Comparison of ENCODE assay signal across 10 mouse cellular contexts in the genomic region with DNA sequence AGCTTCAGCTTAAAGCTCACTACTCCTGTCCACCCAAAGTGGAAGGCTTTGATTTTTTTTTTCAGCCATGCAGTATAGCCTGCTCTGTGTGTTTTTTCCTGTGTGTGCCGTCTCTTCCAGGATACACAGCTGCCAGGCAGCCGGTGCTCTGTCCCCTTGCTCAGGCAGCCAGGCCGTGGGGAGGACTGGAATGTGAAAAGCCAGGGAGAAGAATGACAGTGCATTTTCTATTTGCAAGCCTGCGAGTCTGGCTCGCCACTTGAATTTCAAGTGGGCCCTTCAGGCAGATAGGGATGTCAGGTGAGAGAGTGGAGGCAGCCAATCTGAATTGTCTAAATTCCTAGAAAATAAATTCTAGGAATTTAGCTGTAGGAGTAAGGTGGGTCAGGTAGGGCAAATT. TPM values are rescaled to one million over a fixed set of nuclear protein-coding genes. Genes with fewer than 3 reads are reported as not detected.
DNase-seq lines count a peak whose midpoint lies in the region; ATAC-seq and TF ChIP-seq lines count a peak whose summit lies in the region.
"Had no signal": no experiment of that assay in that cellular context is flagged by ENCODE, and none has a peak within 500 bp of the region (broad histone marks: within the 10 kb centered on the region; RNA-seq: fewer than 3 reads in every experiment).

No protein-coding gene starts in this region.

- in situ Hi-C loops in ES-E14 (cut with MboI; ENCODE audit: low sequenced_read_pairs in 2 of 2, unreplicated experiment in 2 of 2): no loop called here

- WGBS in heart, embryonic 12.5 days: 7% methylated on average over 5 of the region's 5 CpGs

- no peaks in the 10 kb centered on the region for H3K9me3 ChIP-seq in ES-E14 (ENCODE audit: control insufficient read depth, insufficient read depth, low read depth, low read length)
- H3K9me3 ChIP-seq in heart, embryonic 12.5 days (replicated peaks): no peaks in the 10 kb centered on the region
- H3K9me3 ChIP-seq: limb, embryonic 13.5 days; stomach, embryonic 15.5 days had no signal

- no peak overlapping the region for H3K9ac ChIP-seq in ES-E14 (ENCODE audit: insufficient read depth, low read depth, low read length, poor library complexity, severe bottlenecking)
- no peak overlapping the region for H3K9ac ChIP-seq in heart, embryonic 12.5 days
- H3K9ac ChIP-seq: limb, embryonic 13.5 days; stomach, embryonic 15.5 days had no signal

- 0 out of 2 replicates have a peak overlapping the region, but pooled peaks have one; percentile 27 for H3K4me2 ChIP-seq in heart, embryonic 12.5 days
- H3K4me2 ChIP-seq: limb, embryonic 13.5 days; stomach, embryonic 15.5 days had no signal

- DNase-seq in cerebellum, adult 11-12 months: peak; percentile 4
- DNase-seq in cerebellum, adult 18-20 months: no peak
- DNase-seq in ES-E14 (ENCODE audit: low read depth, low spot score) (no peak), adipocyte (ENCODE audit: low spot score) (no peak)
- DNase-seq in lung, adult 18-20 months: peak; percentile 87 to 89
- no peak for DNase-seq in spleen, postnatal 4 days (ENCODE audit: low spot score in 2 of 2)

- H3K27me3 ChIP-seq in heart, embryonic 12.5 days (replicated peaks): no peaks in the 10 kb centered on the region
- H3K27me3 ChIP-seq: limb, embryonic 13.5 days; stomach, embryonic 15.5 days had no signal

- no peaks in the 10 kb centered on the region for H3K36me3 ChIP-seq in ES-E14 (ENCODE audit: control insufficient read depth, insufficient read depth, low read length, poor library complexity, severe bottlenecking)
- no peaks in the 10 kb centered on the region for H3K36me3 ChIP-seq in heart, embryonic 12.5 days
- H3K36me3 ChIP-seq: limb, embryonic 13.5 days; stomach, embryonic 15.5 days had no signal

- H3K4me1 ChIP-seq in ES-E14 (ENCODE audit: control insufficient read depth in 2 of 2, insufficient read depth in 2 of 2, low read length in 2 of 2, poor library complexity in 1 of 2): peaks cover 0 to 4% of the 10 kb centered on the region in 2 experiments; a peak in 1 of 4 replicates
- peaks cover 50% of the 10 kb centered on the region for H3K4me1 ChIP-seq in heart, embryonic 12.5 days (replicated peaks)

- H3K27ac ChIP-seq in ES-E14 (ENCODE audit: insufficient read depth, low read depth, low read length, poor library complexity, severe bottlenecking): 0 out of 2 replicates have a peak overlapping the region, but pooled peaks have one; percentile 5
- H3K27ac ChIP-seq in heart, embryonic 12.5 days (ENCODE audit: poor library complexity, severe bottlenecking): peak overlapping the region; percentile 45
- H3K27ac ChIP-seq: limb, embryonic 13.5 days; stomach, embryonic 15.5 days had no signal

- no peak overlapping the region for H3K4me3 ChIP-seq in ES-E14 (ENCODE audit: insufficient read depth in 1 of 2, low read depth in 1 of 2, low read length in 2 of 2, poor library complexity in 1 of 2, severe bottlenecking in 1 of 2)
- no peak overlapping the region for H3K4me3 ChIP-seq in heart, embryonic 12.5 days
- H3K4me3 ChIP-seq: limb, embryonic 13.5 days; stomach, embryonic 15.5 days had no signal

- ATAC-seq in heart, embryonic 12.5 days (ENCODE audit: insufficient number of reproducible peaks, low FRiP score): peak; percentile 64
- ATAC-seq in erythroblast, adult 5-6 weeks (replicated peaks; ENCODE audit: low FRiP score, poor library complexity, severe bottlenecking): no peak

TF ChIP-seq in ES-E14, 5 proteins besides CTCF, POLR2A, EP300 and RAD21:
- no peak for TF ChIP-seq ZC3H11A (IDR thresholded peaks at IDR 0.05; ENCODE audit: borderline replicate concordance, low read depth, low read length)
- TF ChIP-seq MAFK (IDR thresholded peaks at IDR 0.05; ENCODE audit: insufficient read depth, low read depth, low read length): peak; percentile 87
- no peak for TF ChIP-seq CHD2 (IDR thresholded peaks at IDR 0.05; ENCODE audit: low read depth, low read length)

RNA-seq across cellular contexts. Expression of gene Ahnak, which starts 38.7 kb away (rescaled TPM):
- 102 and 155 TPM in 2 replicates for total RNA-seq in ES-E14 (2012; rRNA removed)
- 26.0 and 27.1 TPM in 2 replicates for polyA plus RNA-seq in heart, embryonic 12.5 days (2016; fragmentation: Nextera tagmentation; extraction: Ambion mirVana)
- 19.0 and 20.0 TPM in 2 replicates for total RNA-seq in erythroblast, adult 5-6 weeks (2015; ENCODE audit: low replicate concordance)
- total RNA-seq in erythroblast, adult 5-6 weeks (2017; ENCODE audit: low replicate concordance): 24.3 and 30.2 TPM in 2 replicates

RNA-seq across cellular contexts. Expression of gene Scgb1a1, which starts 60.0 kb away (rescaled TPM):
- not detected in 2 replicates for total RNA-seq in ES-E14 (2012; rRNA removed)
- polyA plus RNA-seq in heart, embryonic 12.5 days (2016; fragmentation: Nextera tagmentation; extraction: Ambion mirVana): not detected in 2 replicates
- total RNA-seq in erythroblast, adult 5-6 weeks (2015; ENCODE audit: low replicate concordance): not detected in 2 replicates
- not detected in 2 replicates for total RNA-seq in erythroblast, adult 5-6 weeks (2017; ENCODE audit: low replicate concordance)
- polyA plus RNA-seq: limb, embryonic 13.5 days; stomach, embryonic 15.5 days had no signal

Comparison
In these comparisons a context has a peak if more than half of its experiments do, and no peak if none do; other contexts are left out.
1. DNase-seq: peak in cerebellum, adult 11-12 months (single experiment) and lung, adult 18-20 months (2 of 2); none in cerebellum, adult 18-20 months (0 of 2), ES-E14 (single experiment), spleen, postnatal 4 days (0 of 2) and adipocyte (single experiment).